Mouse (Mus musculus): ENCODE data around the gene Il12rb1.

DNA sequence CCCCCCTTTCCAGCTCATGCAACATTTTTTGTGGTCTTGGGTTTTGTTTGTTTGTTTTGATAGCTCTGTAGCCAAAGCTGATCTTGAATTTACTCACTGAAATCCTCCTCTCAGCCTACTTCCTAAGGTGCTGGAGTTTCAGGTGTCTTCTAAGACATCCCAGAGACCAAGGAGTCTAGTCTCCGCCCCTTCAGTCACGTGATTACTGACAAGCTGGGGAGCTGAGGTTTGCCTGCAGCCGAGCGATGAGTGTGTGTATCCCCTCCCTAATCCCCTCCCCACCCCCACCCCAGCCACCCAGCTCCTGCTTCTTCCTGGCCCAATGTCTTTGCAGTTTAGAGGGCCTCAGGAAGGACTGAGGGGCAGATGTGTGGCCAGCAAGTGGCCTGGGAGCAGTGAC is 49.3 kb downstream of the Il12rb1 start:
- TF ChIP-seq CTCF (IDR thresholded peaks at IDR 0.05; ENCODE audit: borderline replicate concordance, insufficient read depth, low read depth, low read length) (no peak), POLR2A (IDR thresholded peaks at IDR 0.05; ENCODE audit: borderline replicate concordance, insufficient read depth, low read length) (no peak)
